Mouse (Mus musculus): Measurements from ENCODE around the gene Gm11032.
"Not testable (repeated sequence)": the region's sequence is repeated elsewhere in the genome, so short reads cannot be mapped to it uniquely, and the experiment has no call there.

The Gm11032 gene

GRCm38 (mm10) chr11:4625931-4626330 lies 6.1 kb downstream of the Gm11032 start:
- no peak for DNase-seq (ENCODE audit: low spot score in 2 of 2)

GRCm38 (mm10) chr11:4627636-4628035 lies 7.8 kb downstream of the Gm11032 start:
- DNase-seq (ENCODE audit: low spot score in 2 of 2), result no peak

- DNase-seq (ENCODE audit: low spot score in 2 of 2), result no peak
Observed at GRCm38 (mm10) chr11:4629861-4630280, 10.0 kb downstream of the Gm11032 start.

- DNase-seq (ENCODE audit: low spot score in 2 of 2), result no peak
Observed at GRCm38 (mm10) chr11:4633420-4633819, 13.6 kb downstream of the Gm11032 start.

- no peak for DNase-seq (ENCODE audit: low spot score in 2 of 2)
Observed at GRCm38 (mm10) chr11:4634395-4634794, 14.5 kb downstream of the Gm11032 start.

GRCm38 (mm10) chr11:4636782-4637342 lies 17.0 kb downstream of the Gm11032 start:
- DNase-seq (ENCODE audit: low spot score in 2 of 2), result no peak

- DNase-seq (ENCODE audit: low spot score in 2 of 2), result peak; percentile 74 to 78
Observed at GRCm38 (mm10) chr11:4637534-4638234, 17.8 kb downstream of the Gm11032 start, which contains the start of gene Ascc2. Gene Ascc2, plus strand, starts transcription at chr11:4637747.

- no peak for DNase-seq (ENCODE audit: low spot score in 2 of 2)
Observed at GRCm38 (mm10) chr11:4638261-4638660, 18.4 kb downstream of the Gm11032 start.

GRCm38 (mm10) chr11:4641185-4641584 lies 21.3 kb downstream of the Gm11032 start:
- no peak for DNase-seq (ENCODE audit: low spot score in 2 of 2)

- DNase-seq (ENCODE audit: low spot score in 2 of 2), result no peak
Observed at GRCm38 (mm10) chr11:4643722-4644121, 23.9 kb downstream of the Gm11032 start.

- not testable (repeated sequence) for DNase-seq (ENCODE audit: low spot score in 2 of 2)
Observed at GRCm38 (mm10) chr11:4645180-4645579, 25.3 kb downstream of the Gm11032 start.

GRCm38 (mm10) chr11:4646409-4646808 lies 26.5 kb downstream of the Gm11032 start:
- no peak for DNase-seq (ENCODE audit: low spot score in 2 of 2)

- DNase-seq (ENCODE audit: low spot score in 2 of 2), result no peak
Observed at GRCm38 (mm10) chr11:4659818-4660217, 40.0 kb downstream of the Gm11032 start.

- no peak for DNase-seq (ENCODE audit: low spot score in 2 of 2)
Observed at GRCm38 (mm10) chr11:4660309-4661025, 40.6 kb downstream of the Gm11032 start.

GRCm38 (mm10) chr11:4661324-4661723 lies 41.5 kb downstream of the Gm11032 start:
- DNase-seq (ENCODE audit: low spot score in 2 of 2), result no peak

GRCm38 (mm10) chr11:4661871-4662495 lies 42.1 kb downstream of the Gm11032 start:
- no peak for DNase-seq (ENCODE audit: low spot score in 2 of 2)

- no peak for DNase-seq (ENCODE audit: low spot score in 2 of 2)
Observed at GRCm38 (mm10) chr11:4662496-4662878, 42.6 kb downstream of the Gm11032 start.
